Mouse (Mus musculus) neural tube, embryonic 11.5 days (tissue): ENCODE results near the gene Skint10. TPM values are rescaled to one million over a fixed set of nuclear protein-coding genes. Genes with fewer than 3 reads are reported as not detected.

ENCODE experiments used
- ATAC-seq: fragments of 200-750 bp; cut with Nextera tagmentation; 2 replicates; pipeline ENCODE4 v1.8.0; 2017; ENCODE audit warnings: moderate number of reproducible peaks, mild to moderate bottlenecking, moderate TSS enrichment, moderate library complexity; ENCODE audit not compliant: insufficient read depth, low FRiP score, low TSS enrichment
- DNase-seq: peaks from one replicate; pipeline ENCODE4 v3.0.0-alpha.2; 2015; ENCODE audit warnings: low spot score
- H3K27ac ChIP-seq: fragments of 300-500 bp; sonication (generic); 2 replicates; pipeline ENCODE4 v1.5.1; 2014; ENCODE audit warnings: low read depth, mild to moderate bottlenecking, low read length
- H3K27me3 ChIP-seq: fragments of 300-500 bp; sonication (generic); 2 replicates; pipeline ENCODE4 v1.6.1; 2014; ENCODE audit warnings: mild to moderate bottlenecking, low read length, mixed read lengths; ENCODE audit not compliant: control insufficient read depth, insufficient read depth
- H3K36me3 ChIP-seq: fragments of 300-500 bp; sonication (generic); 2 replicates; pipeline ENCODE4 v1.6.1; 2014; ENCODE audit warnings: mild to moderate bottlenecking, low read length, moderate library complexity, mixed read lengths; ENCODE audit not compliant: control insufficient read depth, insufficient read depth
- H3K4me1 ChIP-seq: fragments of 300-500 bp; sonication (generic); 2 replicates; pipeline ENCODE4 v1.6.1; 2014; ENCODE audit warnings: low read length, mixed read lengths; ENCODE audit not compliant: control insufficient read depth, insufficient read depth
- H3K4me2 ChIP-seq: fragments of 300-500 bp; sonication (generic); 2 replicates; pipeline ENCODE4 v1.6.1; 2014; ENCODE audit warnings: low read depth, mild to moderate bottlenecking, moderate library complexity
- H3K4me3 ChIP-seq: fragments of 300-500 bp; sonication (generic); 2 replicates; pipeline ENCODE4 v1.5.1; 2014; ENCODE audit warnings: low read depth, low read length
- H3K9ac ChIP-seq: fragments of 300-500 bp; sonication (generic); 2 replicates; pipeline ENCODE4 v1.6.1; 2014; ENCODE audit warnings: mild to moderate bottlenecking, low read length
- H3K9me3 ChIP-seq: fragments of 300-500 bp; sonication (generic); 2 replicates; pipeline ENCODE4 v1.6.1; 2016; ENCODE audit warnings: low read length; ENCODE audit not compliant: control insufficient read depth
- WGBS: fragments of 180-500 bp; shearing (Covaris S2); extraction: QIAGEN DNeasy Blood & Tissue Kit; methylation state at CpG from one replicate; pipeline ENCODE4 v1.1.7; 2014; 5-methylcytosine and 5-hydroxymethylcytosine counted together
- polyA plus RNA-seq: library from polyadenylated mRNA; unstranded; fragments of >200 nt; fragmentation: Nextera tagmentation; extraction: Ambion mirVana; gene quantifications from 2 replicates; pipeline ENCODE4 v1.2.1, GENCODE M21; 2014

The Skint10 gene
- not detected in 2 replicates for polyA plus RNA-seq

DNA sequence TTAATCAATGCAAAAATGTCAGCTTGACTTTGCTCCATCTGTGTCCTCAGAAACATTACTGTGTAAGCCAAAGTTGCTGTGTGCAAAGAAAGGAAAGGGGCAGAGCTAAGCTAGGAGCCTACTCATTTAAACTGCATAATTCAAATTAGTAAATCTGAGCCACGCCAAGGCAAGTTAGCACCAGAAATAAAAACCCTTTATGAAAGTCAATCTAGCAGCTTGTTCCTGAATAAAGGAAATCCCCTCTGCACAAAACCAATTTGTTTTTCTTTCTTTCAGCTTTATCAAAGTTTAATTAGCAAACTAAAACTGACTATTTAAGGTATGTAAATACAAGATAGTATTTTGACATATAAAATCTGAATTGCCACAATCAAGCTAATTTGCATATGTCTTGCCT lies at the start of gene Skint10:
Skint10 (minus strand) TSS at position 101 of the 400 bp plus-strand sequence.
- H3K4me1 ChIP-seq = no peaks in the 10 kb centered on the region
- H3K27ac ChIP-seq = no peak within 1 kb of the TSS
- WGBS = 81% methylated on average over 1 of the region's 1 CpGs
- no peak within 1 kb of the TSS for H3K9ac ChIP-seq
- H3K4me2 ChIP-seq = no peak within 1 kb of the TSS
- no peak within 1 kb of the TSS for H3K4me3 ChIP-seq
- ATAC-seq (no peak), DNase-seq (no peak)
- no peaks in the 10 kb centered on the region for H3K36me3 ChIP-seq
- no peaks in the 10 kb centered on the region for H3K9me3 ChIP-seq
- H3K27me3 ChIP-seq = no peaks in the 10 kb centered on the region

DNA sequence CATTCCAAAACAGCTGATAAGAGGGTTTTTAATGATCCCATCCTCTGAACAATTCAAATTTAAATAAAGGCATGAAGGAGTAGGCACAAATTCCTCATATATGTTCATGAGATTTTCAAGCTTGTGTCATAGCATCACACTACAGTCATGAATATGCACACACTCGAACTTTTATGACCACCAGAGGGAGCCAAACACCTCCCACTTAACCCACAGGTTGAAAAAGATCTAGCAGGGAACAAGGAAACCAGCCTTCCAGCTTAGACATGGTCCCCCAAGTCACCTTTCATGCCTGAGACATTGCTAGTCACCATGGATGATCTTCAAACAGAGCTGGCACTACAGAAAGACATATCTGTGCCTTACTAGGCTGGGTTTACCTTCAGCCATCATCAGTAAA lies 16.0 kb upstream of the Skint10 start:
- H3K4me2 ChIP-seq = no peak overlapping the region
- DNase-seq (no peak), ATAC-seq (no peak)
- no peak overlapping the region for H3K9ac ChIP-seq
- H3K9me3 ChIP-seq = no peaks in the 10 kb centered on the region
- H3K27me3 ChIP-seq = no peaks in the 10 kb centered on the region
- WGBS = 6% methylated on average over 1 of the region's 1 CpGs
- H3K4me3 ChIP-seq = no peak overlapping the region
- H3K36me3 ChIP-seq = no peaks in the 10 kb centered on the region
- H3K27ac ChIP-seq = no peak overlapping the region
- H3K4me1 ChIP-seq = no peaks in the 10 kb centered on the region

Other genes starting within 250 kb of the Skint10 start
- not detected in 2 replicates for gene Skint2, start 217.7 kb downstream of the Skint10 start, polyA plus RNA-seq